Mouse (Mus musculus) mature B cell (primary cell): ENCODE data around the gene Acnat2.
"Not testable (repeated sequence)": the region's sequence is repeated elsewhere in the genome, so short reads cannot be mapped to it uniquely, and the experiment has no call there.

Experiments
- in situ Hi-C: fragments of 300-500 bp; cut with MboI; formaldehyde crosslinking; loops from 2 replicates; pipeline ENCODE4 v1.14.3; 2019

Gene Acnat2

DNA sequence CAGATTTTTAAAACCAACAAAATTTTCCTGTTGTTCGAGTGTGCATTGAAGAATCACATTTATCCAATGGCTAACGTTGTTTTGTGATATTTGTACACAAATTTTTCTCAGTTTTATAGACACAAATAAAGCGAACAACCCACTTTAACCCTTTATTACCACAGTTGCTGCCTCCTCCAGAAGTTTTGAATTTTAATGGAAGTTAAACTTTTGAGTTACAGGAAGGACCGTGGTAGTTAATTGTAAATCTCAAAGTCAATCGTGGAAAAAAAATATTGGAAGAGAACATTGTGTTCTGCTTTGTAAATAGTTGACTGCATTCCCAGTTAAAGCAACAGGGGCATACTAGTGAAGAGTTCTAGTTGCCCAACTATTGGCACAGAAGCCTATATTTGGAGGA lies at the start of gene Acnat2:
Gene Acnat2, minus strand, starts transcription at position 195 of the 400 bp plus-strand sequence.
- in situ Hi-C loops: not testable (repeated sequence)

DNA sequence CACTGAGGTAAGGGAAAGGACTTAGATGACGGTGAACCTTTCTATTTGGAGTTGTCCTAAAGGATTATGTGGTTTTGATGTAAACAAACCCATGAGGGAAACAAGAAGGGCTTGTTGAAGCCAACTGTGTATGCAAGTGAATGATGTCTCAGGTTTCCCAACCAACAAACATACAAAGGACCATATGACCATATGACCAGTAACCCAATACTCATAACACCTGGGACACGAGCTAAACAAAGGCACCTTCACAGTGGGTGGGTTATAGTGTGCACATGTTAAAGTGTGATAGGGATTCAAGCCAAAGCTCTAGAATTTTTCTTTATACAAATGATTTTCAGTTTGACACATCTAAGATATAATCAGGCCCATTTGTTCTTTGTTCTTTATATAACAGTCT lies 48.2 kb upstream of the Acnat2 start:
- in situ Hi-C loops: no loop called here

DNA sequence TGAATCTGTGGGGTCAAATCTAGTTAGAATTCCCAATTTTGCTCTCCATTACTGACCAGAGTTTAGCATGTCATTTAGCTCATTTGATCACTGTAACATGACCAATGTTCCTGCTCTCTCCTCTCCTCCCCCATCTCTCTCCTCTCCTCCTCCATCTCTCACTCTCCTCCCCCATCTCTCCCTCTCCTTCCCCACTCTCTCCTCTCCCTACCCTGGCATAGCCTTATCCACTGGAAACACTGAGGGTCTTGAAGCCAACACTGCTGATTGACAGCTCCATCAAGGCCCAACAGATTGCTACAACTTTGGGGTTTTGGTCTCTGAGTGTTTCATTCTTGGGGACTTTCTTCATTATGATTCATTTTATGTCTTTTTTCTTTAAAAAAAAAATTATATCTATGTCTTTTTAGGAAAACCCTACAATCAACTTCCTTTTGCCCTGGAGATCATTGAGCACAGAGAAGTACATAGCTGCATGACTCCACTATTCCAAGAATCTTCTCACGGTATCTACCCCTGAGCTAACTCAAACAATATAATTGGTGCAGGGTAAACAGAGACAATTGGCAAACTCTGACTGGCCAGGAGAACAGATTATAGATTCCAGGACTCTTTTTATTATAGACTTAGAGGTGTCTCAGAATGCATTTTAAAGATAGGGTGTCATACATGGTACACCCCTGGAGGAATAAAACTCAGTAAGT lies 44.0 kb upstream of the Acnat2 start:
- in situ Hi-C loops: no loop called here

DNA sequence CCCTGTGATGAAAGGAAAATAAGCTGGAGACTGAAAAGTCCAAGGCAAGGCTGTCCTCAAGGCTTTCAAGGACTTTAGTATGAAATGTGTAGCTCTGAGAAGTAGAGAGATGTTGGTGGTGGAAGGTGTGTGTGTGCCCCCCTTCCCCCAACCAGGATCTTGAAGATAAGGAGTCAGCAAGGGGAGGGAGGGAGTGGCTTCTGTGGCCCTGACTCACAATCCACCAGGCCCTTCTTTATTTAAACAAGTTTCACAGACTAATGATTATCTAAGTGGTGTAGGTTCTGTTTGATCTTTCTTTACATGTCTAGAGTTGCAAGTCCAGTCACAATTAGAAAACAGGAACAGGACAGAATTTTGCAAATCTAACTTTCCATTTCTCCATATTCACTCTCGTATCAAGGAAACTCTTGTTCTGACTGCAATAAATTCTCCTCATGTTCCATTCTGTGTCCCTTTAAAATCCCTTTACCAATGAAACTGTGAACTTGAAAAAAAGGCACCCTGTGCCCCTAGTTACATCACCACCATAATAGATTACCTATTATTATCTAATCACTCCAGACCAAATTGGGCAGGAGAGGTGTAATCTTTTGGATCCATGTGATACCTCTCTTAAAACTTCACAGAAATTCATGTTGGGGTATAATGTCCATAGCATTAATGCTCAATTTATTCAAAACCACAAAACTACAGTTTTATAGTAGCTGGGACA lies 43.3 kb upstream of the Acnat2 start:
- in situ Hi-C loops: not testable (repeated sequence)

DNA sequence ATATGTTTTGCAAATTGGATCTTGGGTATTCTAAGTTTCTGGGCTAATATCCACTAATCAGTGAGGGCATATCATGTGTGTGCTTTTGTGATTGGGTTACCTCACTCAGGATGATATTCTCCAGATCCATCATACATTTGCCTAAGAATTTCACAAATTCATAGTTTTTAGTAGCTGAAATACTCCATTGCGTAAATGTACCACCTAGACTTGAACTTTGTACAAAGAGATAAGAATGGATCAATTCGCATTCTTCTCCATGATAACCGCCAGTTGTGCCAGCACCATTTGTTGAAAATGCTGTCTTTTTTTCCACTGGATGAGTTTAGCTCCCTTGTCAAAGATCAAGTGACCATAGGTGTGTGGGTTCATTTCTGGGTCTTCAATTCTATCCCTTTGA lies 29.0 kb upstream of the Acnat2 start:
- in situ Hi-C loops: not testable (repeated sequence)

DNA sequence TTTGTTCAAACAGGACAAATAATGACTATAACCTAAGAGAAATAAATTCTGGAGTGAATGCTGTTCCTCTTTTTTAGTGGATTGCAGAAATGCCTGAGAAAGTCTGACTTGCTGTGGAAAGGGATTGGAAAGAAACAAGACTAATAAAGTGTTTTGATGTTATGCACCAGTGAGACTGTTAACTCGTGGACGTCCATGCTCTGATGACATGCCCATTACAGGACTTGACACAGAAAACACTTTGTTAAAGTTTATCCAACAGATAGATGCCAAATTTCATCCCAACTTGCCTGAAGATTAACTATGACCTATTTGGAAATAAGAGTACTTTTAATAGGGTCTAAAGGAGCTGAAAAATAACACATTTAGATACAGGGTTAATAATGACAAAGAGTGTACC lies 2.2 kb upstream of the Acnat2 start:
- in situ Hi-C loops: not testable (repeated sequence)

DNA sequence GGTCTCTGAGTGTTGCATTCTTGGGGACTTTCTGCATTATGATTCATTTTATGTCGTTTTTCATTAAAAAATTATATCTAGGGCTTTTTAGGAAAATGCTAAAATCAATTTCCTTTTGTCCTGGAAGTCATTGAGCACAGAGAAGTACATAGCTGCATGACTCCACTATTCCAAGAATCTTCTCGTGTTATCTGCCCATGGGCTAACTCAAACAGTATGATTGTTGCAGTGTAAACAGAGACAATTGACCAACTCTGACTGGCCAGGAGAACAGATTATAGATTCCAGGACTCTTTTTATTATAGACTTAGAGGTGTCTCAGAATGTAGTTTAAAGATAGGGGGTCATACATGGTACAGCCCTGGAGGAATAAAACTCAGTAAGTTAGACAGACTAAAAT lies 21.1 kb downstream of the Acnat2 start:
- in situ Hi-C loops: no loop called here

DNA sequence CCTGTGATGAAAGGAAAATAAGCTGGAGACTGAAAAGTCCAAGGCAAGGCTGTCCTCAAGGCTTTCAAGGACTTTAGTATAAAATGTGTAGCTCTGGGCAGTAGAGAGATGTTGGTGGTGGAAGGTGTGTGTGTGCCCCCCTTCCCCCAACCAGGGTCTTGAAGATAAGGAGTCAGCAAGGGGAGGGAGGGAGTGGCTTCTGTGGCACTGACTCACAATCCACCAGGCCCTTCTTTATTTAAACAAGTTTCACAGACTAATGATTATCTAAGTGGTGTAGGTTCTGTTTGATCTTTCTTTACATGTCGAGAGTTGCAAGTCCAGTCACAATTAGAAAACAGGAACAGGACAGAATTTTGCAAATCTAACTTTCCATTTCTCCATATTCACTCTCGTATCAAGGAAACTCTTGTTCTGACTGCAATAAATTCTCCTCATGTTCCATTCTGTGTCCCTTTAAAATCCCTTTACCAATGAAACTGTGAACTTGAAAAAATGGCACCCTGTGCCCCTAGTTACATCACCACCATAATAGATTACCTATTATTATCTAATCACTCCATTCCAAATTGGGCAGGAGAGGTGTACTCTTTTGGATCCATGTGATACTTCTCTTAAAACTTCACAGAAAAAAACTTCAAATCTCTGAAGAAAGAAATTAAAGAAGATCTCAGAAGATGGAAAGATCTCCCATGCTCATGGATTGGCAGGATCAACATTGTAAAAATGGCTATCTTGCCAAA lies 24.2 kb downstream of the Acnat2 start:
- in situ Hi-C loops: not testable (repeated sequence)

DNA sequence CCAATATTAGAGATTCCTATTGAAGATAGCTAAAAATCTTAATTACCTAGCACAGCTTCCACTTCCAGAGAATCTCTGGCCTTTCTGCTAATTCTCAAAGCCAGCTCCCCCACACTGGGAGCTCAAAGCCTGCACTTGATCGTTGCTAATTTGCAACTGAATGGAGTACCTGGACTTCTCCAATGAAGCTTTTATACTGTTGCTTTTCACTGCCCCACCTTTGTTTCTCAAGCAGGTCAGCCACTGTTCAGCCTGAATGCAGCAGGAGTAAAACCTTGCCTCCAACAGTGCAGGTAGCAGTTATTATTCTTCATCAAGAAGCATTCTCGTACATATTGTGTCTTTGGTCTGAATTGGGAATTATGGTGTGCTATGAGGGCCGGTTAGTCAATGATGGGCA lies 39.9 kb downstream of the Acnat2 start:
- in situ Hi-C loops: not testable (repeated sequence)

DNA sequence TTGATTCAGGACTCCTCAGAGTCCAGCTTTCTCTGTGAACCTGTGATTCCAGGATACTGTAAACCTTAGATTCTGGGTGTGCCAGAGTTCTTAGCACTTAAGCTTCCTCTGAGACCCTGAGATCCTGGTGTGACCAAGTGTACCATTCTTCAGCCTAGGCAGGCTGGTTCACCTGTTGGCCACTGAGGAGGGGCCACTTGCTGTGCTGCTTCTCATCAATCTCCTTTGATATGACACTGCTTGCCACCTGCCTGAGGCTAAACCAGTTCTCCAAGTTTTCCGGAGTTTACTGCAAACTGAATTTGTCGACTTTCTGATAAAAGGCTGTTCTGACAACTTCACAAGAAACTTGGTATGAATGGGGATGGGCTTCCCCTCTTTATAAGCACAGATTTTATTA lies 50.9 kb downstream of the Acnat2 start:
- in situ Hi-C loops: no loop called here

DNA sequence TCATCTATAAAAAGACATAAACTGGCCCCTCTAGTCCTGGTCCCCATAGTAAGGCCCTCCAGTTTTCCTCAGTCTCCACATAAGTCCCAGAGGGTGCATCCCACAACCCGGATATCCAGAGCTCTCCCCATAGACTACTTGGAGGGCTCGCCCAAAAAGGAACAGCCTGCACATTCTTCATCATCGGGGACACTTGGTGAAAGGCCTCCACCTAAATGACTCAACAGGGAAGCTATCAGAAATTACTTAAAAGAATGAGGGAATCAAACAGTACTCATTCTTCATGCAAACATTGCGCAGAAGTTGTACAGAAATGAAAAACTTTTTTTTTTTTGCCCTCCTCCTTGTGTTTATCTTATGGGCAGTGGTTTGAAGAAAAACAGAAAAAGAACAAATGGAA lies 57.5 kb downstream of the Acnat2 start:
- in situ Hi-C loops: no loop called here

DNA sequence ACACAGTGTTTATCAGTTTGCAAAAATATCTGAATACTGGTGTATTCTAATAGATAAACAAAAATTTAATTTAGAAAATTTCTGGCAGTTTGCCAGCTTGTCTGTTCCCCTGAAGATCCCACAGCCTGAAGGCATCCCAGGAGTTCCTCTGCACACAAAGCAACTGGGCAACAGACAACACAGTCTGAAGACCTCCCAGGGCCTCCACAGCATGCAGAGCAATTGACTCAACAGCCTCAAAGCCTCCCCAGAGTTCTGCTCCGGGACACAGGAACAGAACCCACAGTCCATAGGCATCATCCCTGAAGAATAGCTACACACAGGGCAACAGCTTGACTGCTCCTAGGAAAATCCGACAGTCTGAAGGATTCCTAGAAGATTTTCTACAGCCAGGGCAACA lies 59.3 kb downstream of the Acnat2 start:
- in situ Hi-C loops: no loop called here

DNA sequence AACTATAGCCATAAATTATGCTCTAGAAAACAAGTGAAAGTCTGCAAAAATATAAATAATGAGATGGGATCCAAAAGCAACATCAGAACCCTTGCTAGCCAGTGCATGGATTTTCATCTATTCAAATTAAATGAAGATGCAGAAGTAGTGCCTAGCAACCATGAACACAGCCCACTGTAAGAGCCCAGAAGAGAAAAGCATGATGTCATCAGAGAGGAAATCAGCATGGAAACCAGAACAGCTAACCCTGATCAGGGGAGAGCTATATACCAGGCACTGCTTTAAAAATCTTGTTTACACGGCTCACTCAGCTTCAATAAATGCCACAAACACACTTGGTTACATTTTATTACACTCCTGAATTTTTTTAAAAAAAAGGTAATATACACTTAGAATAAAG lies 60.0 kb downstream of the Acnat2 start:
- in situ Hi-C loops: not testable (repeated sequence)

DNA sequence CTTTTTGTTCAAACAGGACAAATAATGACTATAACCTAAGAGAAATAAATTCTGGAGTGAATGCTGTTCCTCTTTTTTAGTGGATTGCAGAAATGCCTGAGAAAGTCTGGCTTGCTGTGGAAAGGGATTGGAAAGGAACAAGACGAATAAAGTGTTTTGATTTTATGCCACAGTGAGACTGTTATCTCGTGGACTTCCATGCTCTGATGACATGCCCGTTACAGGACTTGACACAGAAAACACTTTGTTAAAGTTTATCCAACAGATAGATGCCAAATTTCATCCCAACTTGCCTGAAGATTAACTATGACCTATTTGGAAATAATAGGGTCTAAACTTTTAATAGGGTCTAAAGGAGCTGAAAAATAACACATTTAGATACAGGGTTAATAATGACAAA lies 67.9 kb downstream of the Acnat2 start:
- in situ Hi-C loops: not testable (repeated sequence)

DNA sequence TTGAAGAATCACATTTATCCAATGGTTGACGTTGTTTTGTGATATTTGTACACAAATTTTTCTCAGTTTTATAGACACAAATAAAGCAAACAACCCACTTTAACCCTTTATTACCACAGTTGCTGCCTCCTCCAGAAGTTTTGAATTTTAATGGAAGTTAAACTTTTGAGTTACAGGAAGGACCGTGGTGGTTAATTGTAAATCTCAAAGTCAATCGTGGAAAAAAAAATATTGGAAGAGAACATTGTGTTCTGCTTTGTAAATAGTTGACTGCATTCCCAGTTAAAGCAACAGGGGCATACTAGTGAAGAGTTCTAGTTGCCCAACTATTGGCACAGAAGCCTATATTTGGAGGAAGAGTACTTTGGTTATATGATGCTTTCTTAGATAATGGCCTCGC lies 70.0 kb downstream of the Acnat2 start:
- in situ Hi-C loops: not testable (repeated sequence)
